Mouse (Mus musculus): Measurements from ENCODE around the gene Itpr1.
A peak's percentile ranks its signal among the peaks of the same experiment; 100 is the strongest.

Itpr1 gene

GRCm38 (mm10) chr6:108278826-108279630, 66.1 kb downstream of the Itpr1 start:
- DNase-seq (ENCODE audit: low spot score) = no peak

GRCm38 (mm10) chr6:108282131-108282530, 69.2 kb downstream of the Itpr1 start:
- no peak for DNase-seq (ENCODE audit: low spot score)

GRCm38 (mm10) chr6:108282621-108283020, 69.7 kb downstream of the Itpr1 start:
- no peak for DNase-seq (ENCODE audit: low spot score)

GRCm38 (mm10) chr6:108284688-108285087, 71.8 kb downstream of the Itpr1 start:
- DNase-seq (ENCODE audit: low spot score) = no peak

- DNase-seq (ENCODE audit: low spot score) = no peak
Observed at GRCm38 (mm10) chr6:108288979-108289378, 76.1 kb downstream of the Itpr1 start.

GRCm38 (mm10) chr6:108290978-108291377, 78.1 kb downstream of the Itpr1 start:
- no peak for DNase-seq (ENCODE audit: low spot score)

GRCm38 (mm10) chr6:108291556-108291955, 78.7 kb downstream of the Itpr1 start:
- no peak for DNase-seq (ENCODE audit: low spot score)

- DNase-seq (ENCODE audit: low spot score) = no peak
Observed at GRCm38 (mm10) chr6:108301856-108302255, 89.0 kb downstream of the Itpr1 start.

GRCm38 (mm10) chr6:108303619-108304567, 91.0 kb downstream of the Itpr1 start:
- no peak for DNase-seq (ENCODE audit: low spot score)

GRCm38 (mm10) chr6:108305171-108305779, 92.4 kb downstream of the Itpr1 start:
- peak; percentile 50 for DNase-seq (ENCODE audit: low spot score)

GRCm38 (mm10) chr6:108306240-108306639, 93.3 kb downstream of the Itpr1 start:
- peak; percentile 26 for DNase-seq (ENCODE audit: low spot score)

- no peak for DNase-seq (ENCODE audit: low spot score)
Observed at GRCm38 (mm10) chr6:108306910-108307584, 94.2 kb downstream of the Itpr1 start.

GRCm38 (mm10) chr6:108307770-108308169, 94.9 kb downstream of the Itpr1 start:
- no peak for DNase-seq (ENCODE audit: low spot score)

- peak; percentile 29 for DNase-seq (ENCODE audit: low spot score)
Observed at GRCm38 (mm10) chr6:108309391-108310182, 96.7 kb downstream of the Itpr1 start.

- no peak for DNase-seq (ENCODE audit: low spot score)
Observed at GRCm38 (mm10) chr6:108313056-108313455, 100.2 kb downstream of the Itpr1 start.

GRCm38 (mm10) chr6:108313997-108314396, 101.1 kb downstream of the Itpr1 start:
- DNase-seq (ENCODE audit: low spot score) = no peak

- no peak for DNase-seq (ENCODE audit: low spot score)
Observed at GRCm38 (mm10) chr6:108316268-108316824, 103.5 kb downstream of the Itpr1 start.

GRCm38 (mm10) chr6:108316951-108317350, 104.1 kb downstream of the Itpr1 start:
- DNase-seq (ENCODE audit: low spot score) = no peak

GRCm38 (mm10) chr6:108321653-108322052, 108.8 kb downstream of the Itpr1 start:
- DNase-seq (ENCODE audit: low spot score) = no peak

- no peak for DNase-seq (ENCODE audit: low spot score)
Observed at GRCm38 (mm10) chr6:108324464-108325025, 111.6 kb downstream of the Itpr1 start.

All from embryo, embryonic 10 days (tissue).